Mouse (Mus musculus): ENCODE data around the gene Adgrg6.

Gene Adgrg6

GRCm38 (mm10) chr10:14391025-14391639 is 154.3 kb downstream of the Adgrg6 start:
- DNase-seq (ENCODE audit: low read depth), result peak; percentile 25

- DNase-seq (ENCODE audit: low read depth), result no peak
These were observed 159.9 kb downstream of the Adgrg6 start for GRCm38 (mm10) chr10:14385574-14385973.

GRCm38 (mm10) chr10:14365065-14365589 is 180.3 kb downstream of the Adgrg6 start:
- DNase-seq (ENCODE audit: low read depth), result no peak

DNA sequence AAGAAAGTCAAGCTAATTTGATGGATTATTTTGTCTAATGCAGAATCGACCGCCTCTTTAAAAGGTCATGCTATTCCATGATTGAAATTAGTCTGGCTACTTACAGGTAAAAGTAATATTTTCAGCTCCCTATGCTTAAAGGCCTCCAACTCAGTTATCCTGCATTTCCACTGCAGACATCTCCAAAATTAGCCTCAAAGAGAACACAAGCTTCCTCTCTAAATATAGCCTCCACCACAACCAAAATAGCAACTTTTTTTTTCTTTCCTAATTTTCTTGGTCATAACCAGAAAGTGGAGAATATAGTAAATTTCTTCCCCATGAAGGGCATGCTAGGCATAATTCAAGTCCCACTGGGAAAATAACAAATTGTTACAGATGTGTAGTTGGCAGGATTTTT is 182.2 kb downstream of the Adgrg6 start:
- DNase-seq (ENCODE audit: low read depth), result no peak

DNA sequence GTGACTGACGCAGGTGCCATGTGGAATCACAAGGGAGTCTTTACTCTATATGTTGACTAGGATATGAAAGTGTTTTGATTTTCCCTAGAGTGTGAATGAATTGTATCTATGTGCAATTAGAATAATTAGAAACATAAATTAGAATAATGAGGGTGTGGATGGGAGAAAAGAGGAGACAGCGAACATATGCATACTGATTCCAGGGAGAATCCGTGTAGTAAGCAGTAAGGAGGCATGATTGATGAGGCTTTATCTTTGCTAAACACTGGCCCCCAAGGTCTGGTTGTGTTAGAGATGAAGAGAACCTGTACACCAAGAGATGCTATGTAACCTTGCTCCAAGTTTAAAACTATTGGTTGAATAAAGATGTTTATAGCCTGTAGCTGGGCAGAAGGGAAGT is 187.2 kb downstream of the Adgrg6 start:
- no peak for DNase-seq (ENCODE audit: low read depth)

Data from c-Kit-positive CD71-positive TER-119-negative erythroid progenitor cells, embryonic 14.5 days (primary cell).